Mouse (Mus musculus) v-Abl transformed pro-B cells (cell line): ENCODE results near the gene Daxx.

Experiments
- in situ Hi-C, 2 experiments: fragments of 400-800 bp; cut with MboI; formaldehyde crosslinking; loops; one replicate each; pipeline ENCODE4 v1.15.1; 2025; ENCODE audit not compliant: unreplicated experiment in 2 of 2

Gene Daxx

DNA sequence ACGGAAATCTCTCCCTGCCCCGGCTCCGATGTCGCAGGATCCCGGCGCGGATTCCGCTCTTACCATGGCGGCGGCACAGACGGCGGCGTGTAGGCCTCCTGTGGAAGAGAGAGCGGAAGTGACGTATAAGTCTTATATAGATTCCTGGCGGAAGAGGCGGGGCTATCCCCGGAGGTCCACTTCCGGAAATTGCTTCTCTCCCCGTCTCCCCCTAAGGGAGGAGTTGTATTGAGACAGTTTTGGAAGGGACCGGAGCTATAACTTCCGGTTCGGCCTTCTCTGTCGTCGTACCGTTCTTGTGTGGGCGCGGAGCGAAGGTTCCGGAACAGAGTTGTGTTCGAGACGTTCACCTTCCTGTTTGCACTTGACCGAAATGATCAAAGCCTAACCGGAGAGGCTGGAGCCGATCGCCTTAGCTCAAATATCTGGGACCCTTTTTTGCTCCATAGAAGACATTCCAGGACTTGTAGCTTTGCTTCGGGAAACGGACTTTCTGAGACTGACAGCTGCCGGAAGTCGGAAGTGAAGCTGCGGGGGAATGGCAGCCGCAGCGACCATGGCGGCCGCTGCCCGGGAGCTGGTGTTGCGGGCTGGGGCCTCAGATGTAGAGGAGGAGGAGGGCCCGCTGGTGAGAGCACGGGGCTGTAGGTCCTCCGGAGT is 46.5 kb downstream of the Daxx start, which contains the start of the genes Vps52 and Rps18:
Gene Vps52, plus strand, starts transcription at position 258 of the 660 bp plus-strand sequence.
Gene Rps18, minus strand, starts transcription at position 447 of the 660 bp plus-strand sequence.
- in situ Hi-C loops = no loop called here

DNA sequence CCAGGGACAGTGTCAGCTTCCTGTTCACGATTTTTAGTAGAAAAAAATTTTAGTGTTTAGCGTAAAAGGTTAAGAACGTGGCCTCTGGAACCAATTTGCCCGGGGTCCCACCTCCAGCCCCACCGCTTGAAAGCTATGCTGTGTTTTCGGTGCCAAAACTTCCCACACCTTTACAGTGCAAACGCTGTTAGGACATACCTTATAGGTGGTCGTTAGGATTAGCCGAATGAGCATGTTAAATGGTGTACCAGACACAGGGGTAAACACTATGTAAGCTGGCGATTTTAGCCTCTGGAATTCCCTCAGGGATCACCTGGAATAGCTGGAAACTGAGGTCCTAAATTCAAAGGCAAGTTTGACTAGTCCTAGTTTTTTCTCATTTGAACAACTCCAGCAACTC is 47.1 kb downstream of the Daxx start:
- in situ Hi-C loops = no loop called here

- in situ Hi-C loops = no loop called here
Observed at GRCm38 (mm10) chr17:33957493-33957892, 48.3 kb downstream of the Daxx start.

GRCm38 (mm10) chr17:33958451-33958850 is 49.2 kb downstream of the Daxx start:
- in situ Hi-C loops = no loop called here

DNA sequence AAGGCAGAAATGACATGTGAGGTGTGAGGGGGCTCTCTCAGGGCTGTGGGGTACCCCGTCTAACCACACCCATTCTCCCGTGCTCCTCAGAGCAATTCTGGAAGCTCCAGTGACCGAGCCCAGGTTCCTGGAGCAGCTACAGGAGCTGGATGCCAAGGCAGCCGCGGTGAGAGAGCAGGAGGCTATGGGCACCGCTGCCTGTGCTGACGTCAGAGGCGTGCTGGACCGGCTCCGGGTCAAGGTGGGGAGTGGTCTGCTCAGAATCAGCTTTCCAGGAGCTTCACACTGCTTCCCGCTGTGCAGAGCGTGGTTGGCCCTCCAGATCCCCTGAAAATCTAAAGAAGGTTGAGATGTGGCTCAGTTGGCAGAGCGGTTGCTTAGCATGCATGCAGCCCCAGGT is 49.9 kb downstream of the Daxx start:
- in situ Hi-C loops = no loop called here

GRCm38 (mm10) chr17:33959948-33960347 is 50.7 kb downstream of the Daxx start:
- in situ Hi-C loops = loop anchor here in 1 of 2 experiments (10.0 kb wide), 1 partner anchor 1345 kb away; no protein-coding TSS in a partner anchor

DNA sequence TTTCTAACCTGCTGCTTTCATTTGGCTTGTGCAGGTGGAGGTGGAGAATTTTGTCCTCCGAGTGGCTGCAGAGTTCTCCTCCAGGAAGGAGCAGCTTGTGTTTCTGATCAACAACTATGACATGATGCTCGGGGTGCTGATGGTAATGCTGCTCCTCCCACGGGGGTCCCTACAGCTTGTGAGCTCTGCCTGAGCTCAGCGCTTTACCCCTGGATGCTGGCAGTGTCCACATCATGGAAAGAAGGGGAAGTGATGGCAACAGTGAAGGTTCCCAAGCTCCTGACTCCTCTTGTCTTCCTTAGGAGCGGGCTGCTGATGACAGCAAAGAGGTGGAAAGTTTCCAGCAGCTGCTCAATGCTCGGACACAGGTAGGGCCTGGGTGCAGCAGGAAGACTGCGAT is 53.7 kb downstream of the Daxx start:
- in situ Hi-C loops = loop anchor here in 1 of 2 experiments (10.0 kb wide), 1 partner anchor 1342 kb away; no protein-coding TSS in a partner anchor
